Mouse (Mus musculus): ENCODE measurements around the gene Etv6. TPM values are rescaled to one million over a fixed set of nuclear protein-coding genes. Genes with fewer than 3 reads are reported as not detected.

Gene Etv6
- total and polyA plus RNA-seq, 3 experiments: 12.6 to 25.9 TPM; not detected in 1

GRCm38 (mm10) chr6:133988011-133988410 is 47.5 kb upstream of the Etv6 start:
- Histone ChIP-seq H3K36me3 (ENCODE audit: control insufficient read depth in 1 of 2, insufficient read depth in 2 of 2, low read length in 2 of 2) (0 out of 4 replicates have a peak, but pooled peaks cover 0 to 2% of the 10 kb centered on the region in 2 experiments), H3K4me1 (ENCODE audit: control insufficient read depth in 1 of 2, insufficient read depth in 2 of 2, low read length in 2 of 2) (peaks cover 0 to 6% of the 10 kb centered on the region in 2 experiments; a peak in 1 of 4 replicates), H3K79me2 (ENCODE audit: control insufficient read depth, insufficient read depth, low read length, poor library complexity) (no peaks in the 10 kb centered on the region), H3K27ac (ENCODE audit: control insufficient read depth, low read depth, low read length) (no peak overlapping the region), H3K9ac (ENCODE audit: control insufficient read depth, low read depth, low read length, poor library complexity, severe bottlenecking) (no peak overlapping the region), H3K9me3 (replicated peaks; ENCODE audit: insufficient read depth, low read length) (no peaks in the 10 kb centered on the region), H3K27me3 (ENCODE audit: control insufficient read depth in 1 of 2, insufficient read depth in 2 of 2, low read length in 2 of 2) (peaks cover 5 to 7% of the 10 kb centered on the region in 2 experiments; a peak in 3 of 4 replicates), H3K4me3 (ENCODE audit: control insufficient read depth in 1 of 2, insufficient read depth in 1 of 2, low read depth in 2 of 2, low read length in 2 of 2) (no peak overlapping the region)
- TF ChIP-seq MXI1 (IDR thresholded peaks at IDR 0.05; ENCODE audit: low read depth, low read length): no peak
- TF ChIP-seq MEF2A (IDR thresholded peaks at IDR 0.05; ENCODE audit: extremely low read depth, insufficient replicate concordance, low read depth, low read length, poor library complexity, severe bottlenecking): no peak
- TF ChIP-seq SMC3 (IDR thresholded peaks at IDR 0.05; ENCODE audit: low read depth, low read length): no peak
- no peak for TF ChIP-seq ZMIZ1 (IDR thresholded peaks at IDR 0.05; ENCODE audit: low read depth, low read length)
- TF ChIP-seq RCOR1 (IDR thresholded peaks at IDR 0.05; ENCODE audit: low read depth, low read length): no peak
- no peak for TF ChIP-seq KAT2A (conservative IDR thresholded peaks at IDR 0.05; ENCODE audit: low read depth, low read length)
- TF ChIP-seq ZKSCAN1 (IDR thresholded peaks at IDR 0.05; ENCODE audit: low read depth, low read length): no peak
- TF ChIP-seq MYC (IDR thresholded peaks at IDR 0.05; ENCODE audit: low read depth, low read length): no peak
- TF ChIP-seq POLR2AphosphoS5 (IDR thresholded peaks at IDR 0.05; ENCODE audit: borderline replicate concordance, low read depth, low read length): no peak
- no peak for TF ChIP-seq NELFE (IDR thresholded peaks at IDR 0.05; ENCODE audit: low read depth, low read length)
- no peak for TF ChIP-seq MAX (IDR thresholded peaks at IDR 0.05; ENCODE audit: low read length)
- TF ChIP-seq GABPA (IDR thresholded peaks at IDR 0.05; ENCODE audit: low read depth, low read length): no peak
- TF ChIP-seq SIN3A (IDR thresholded peaks at IDR 0.05; ENCODE audit: low read length): no peak
- no peak for TF ChIP-seq CHD1 (IDR thresholded peaks at IDR 0.05; ENCODE audit: low read depth, low read length)
- DNase-seq (ENCODE audit: low read depth, low spot score): no peak

GRCm38 (mm10) chr6:133997461-133997860 is 38.0 kb upstream of the Etv6 start:
- Histone ChIP-seq H3K36me3 (ENCODE audit: control insufficient read depth in 1 of 2, insufficient read depth in 2 of 2, low read length in 2 of 2) (no peaks in the 10 kb centered on the region), H3K27me3 (ENCODE audit: control insufficient read depth in 1 of 2, insufficient read depth in 2 of 2, low read length in 2 of 2) (peaks cover 0 to 5% of the 10 kb centered on the region in 2 experiments), H3K9ac (ENCODE audit: control insufficient read depth, low read depth, low read length, poor library complexity, severe bottlenecking) (no peak overlapping the region), H3K4me3 (ENCODE audit: control insufficient read depth in 1 of 2, insufficient read depth in 1 of 2, low read depth in 2 of 2, low read length in 2 of 2) (no peak overlapping the region), H3K27ac (ENCODE audit: control insufficient read depth, low read depth, low read length) (no peak overlapping the region), H3K9me3 (replicated peaks; ENCODE audit: insufficient read depth, low read length) (no peaks in the 10 kb centered on the region), H3K4me1 (ENCODE audit: control insufficient read depth in 1 of 2, insufficient read depth in 2 of 2, low read length in 2 of 2) (no peaks in the 10 kb centered on the region), H3K79me2 (ENCODE audit: control insufficient read depth, insufficient read depth, low read length, poor library complexity) (no peaks in the 10 kb centered on the region)
- no peak for DNase-seq (ENCODE audit: low read depth, low spot score)
- TF ChIP-seq MAX (IDR thresholded peaks at IDR 0.05; ENCODE audit: low read length) (no peak), EP300 (IDR thresholded peaks at IDR 0.05; ENCODE audit: low read depth in 1 of 2, low read length in 2 of 2) (no peak), MXI1 (IDR thresholded peaks at IDR 0.05; ENCODE audit: low read depth, low read length) (no peak), ZMIZ1 (IDR thresholded peaks at IDR 0.05; ENCODE audit: low read depth, low read length) (no peak)
